Mouse (Mus musculus) naive thymus-derived CD4-positive, alpha-beta T cell, adult 2 months (primary cell): Measurements from ENCODE around the gene Gramd4.

Experiments
- DNase-seq: peaks from one replicate; pipeline ENCODE4 v3.0.0-alpha.2; 2011; ENCODE audit warnings: low read depth

Gramd4 gene

DNA sequence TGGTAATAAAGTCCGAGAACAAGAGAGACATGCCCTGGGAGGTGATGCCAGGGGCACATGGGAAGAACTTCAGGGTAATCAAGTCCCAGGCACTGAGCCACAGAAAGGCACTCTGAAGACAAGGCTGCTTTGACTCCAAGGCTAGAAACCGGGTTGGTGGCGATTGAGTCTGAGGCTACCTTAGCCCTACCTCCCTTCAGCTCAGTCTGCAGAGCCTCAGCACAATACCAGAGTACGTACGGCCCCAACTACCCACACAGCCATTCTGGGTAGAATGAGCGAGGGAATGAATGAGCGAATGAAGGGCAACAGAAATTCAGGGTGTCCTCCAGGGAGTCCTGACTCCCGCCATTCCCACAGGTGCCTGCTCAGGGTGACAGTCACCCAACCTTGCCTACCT, 126.0 kb downstream of the Gramd4 start:
- DNase-seq, result no peak

DNA sequence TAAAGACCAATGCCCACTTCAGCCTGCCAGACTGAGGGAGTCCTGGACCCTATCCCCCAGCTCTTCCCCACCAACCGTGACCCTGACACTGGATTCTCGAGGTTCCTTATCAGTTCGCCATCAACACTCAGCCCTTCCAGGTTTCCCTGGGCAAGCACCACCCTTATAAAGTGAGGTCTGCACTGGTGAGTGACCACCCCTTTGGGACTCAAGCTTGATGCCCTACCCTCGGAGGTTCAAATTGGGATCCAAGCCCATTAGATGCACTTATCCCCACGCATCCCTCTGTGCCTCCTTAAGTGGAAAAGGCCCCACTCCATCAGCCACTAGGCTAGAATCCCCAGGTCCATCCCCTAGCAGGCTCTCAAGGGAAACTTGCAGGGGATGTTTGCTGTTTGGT, 126.6 kb downstream of the Gramd4 start:
- no peak for DNase-seq

DNA sequence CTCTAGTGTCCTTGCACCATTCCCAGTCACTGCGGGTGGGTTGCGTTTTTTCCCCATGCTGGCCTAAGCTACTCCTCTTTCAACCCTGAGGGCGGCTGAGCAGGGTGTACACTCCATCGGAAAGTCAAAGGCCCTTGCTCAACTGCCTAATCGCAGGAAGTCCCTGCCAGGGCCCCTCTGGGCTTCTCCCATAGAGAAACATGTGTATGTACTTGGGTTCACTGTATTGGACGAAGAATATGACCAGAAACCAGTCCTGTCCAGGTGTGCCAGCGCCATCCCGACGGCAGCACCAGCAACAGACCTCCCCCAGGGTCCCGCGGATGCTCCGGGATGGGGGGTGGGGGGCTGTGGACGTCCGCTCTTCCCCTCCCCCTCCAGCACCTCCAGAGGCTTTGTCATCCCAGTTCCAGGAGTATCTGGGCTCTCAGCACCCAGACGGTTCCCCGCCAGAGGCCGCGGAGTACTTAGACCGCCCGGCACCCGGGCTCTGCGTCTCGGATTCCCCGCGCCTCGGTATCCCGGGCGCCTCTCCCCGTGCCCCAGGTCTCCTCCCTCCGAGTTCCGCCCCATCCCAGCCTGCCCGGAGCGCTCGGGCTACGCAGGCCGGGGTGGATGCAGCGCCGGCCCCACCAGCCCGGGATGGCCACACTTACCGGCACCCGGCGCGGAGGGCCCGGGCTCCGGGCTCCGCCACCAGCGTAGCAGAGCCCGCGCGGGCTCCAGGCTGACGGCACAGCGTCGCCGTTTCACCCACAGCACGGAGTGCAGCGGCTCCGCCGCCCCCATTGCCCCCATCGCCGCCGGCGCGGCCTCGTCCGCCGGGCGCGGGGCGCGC, 127.6 kb downstream of the Gramd4 start:
- DNase-seq, result peak; percentile 58

DNA sequence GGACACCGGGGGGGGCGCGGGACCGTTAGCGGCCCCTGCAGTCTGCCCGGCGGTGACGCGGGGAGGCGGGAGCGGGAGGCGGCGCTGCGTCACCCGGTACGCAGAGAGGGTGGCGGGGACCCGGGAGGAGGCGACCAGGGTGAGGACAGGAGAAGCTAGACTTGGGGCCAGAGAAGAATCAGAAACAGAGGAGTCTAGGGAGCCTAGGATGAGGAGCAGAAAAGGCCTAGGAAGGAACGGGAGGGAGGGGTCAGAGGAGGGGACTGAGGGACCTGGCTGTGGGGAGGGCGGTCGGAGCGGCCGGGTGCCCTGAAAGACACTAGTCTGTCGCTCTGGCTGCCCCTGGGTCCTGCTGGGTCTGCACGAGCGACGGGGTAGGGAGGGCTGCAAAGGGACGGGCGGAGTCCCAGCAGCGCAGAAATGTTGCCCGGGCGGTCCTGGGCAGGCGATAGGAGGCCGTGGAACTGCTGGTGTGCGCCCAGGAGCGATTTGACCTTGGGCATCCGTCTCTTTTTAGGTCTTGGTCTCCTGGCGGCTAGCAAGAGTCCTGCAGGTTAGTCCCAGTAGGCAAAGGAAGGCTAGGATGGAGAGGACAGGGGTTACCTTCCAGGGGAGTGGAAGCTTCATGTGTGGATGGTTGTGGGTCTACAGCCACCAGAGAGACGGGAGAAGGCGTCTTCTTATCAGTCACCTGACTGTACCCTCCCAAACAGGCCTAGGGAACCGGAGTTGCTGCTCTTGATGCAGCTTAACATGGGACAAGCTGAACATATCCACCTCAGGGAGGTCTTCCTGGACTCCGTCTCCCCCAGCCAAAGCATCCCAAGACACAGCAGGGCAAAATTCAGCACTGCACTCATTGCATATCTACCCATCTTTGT, 128.4 kb downstream of the Gramd4 start, which contains the start of gene Cerk:
Cerk (minus strand) TSS at position 453 of the 881 bp plus-strand sequence.
- peak; percentile 75 for DNase-seq

DNA sequence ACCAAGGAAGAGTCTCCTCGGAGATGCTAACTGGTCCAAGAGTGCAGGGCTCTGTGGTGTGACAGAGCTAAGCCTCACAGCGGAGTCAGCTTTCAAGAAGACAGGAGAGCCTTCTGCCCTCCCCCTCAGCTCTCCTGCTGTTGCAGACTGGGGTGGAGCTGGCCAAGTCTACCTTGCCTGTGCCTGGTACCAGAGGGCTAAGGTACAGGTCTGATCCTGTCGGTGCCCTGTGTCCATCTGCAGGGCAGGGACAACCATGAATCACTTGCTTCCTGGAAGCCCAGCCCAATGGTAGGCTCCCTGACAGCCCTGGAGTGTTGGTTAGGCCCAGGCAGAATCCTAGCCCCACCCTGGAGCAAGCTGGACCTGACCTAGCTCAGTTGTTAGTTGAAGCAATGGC, 129.2 kb downstream of the Gramd4 start:
- no peak for DNase-seq
